Mouse (Mus musculus): ENCODE measurements around the gene Srm. TPM values are rescaled to one million over a fixed set of nuclear protein-coding genes. Genes with fewer than 3 reads are reported as not detected.

Gene Srm
- polyA plus RNA-seq, 1 experiment, result 98.7 TPM

DNA sequence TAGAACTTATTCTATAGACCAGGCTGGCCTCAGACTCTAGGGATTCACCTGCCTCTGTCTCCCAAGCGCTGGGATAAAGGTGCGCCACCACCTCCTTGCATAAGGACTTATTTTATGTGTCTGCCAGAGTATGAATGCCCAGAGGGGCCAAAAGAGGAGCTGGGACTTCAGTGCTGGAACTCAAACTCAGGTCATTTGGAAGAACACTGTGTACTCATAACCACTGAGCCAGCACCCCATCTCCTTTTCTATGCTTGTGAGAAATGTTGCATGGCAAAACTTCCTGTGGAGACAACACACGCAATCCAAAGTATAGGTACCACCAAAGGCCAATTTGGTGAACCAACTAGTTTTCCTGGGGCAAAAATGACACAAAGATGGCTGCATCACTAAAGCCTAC, 5.4 kb downstream of the Srm start:
- 95% methylated on average over 3 of the region's 3 CpGs for WGBS
- Histone ChIP-seq H3K27me3 (ENCODE audit: control insufficient read depth, insufficient read depth, low read length) (no peaks in the 10 kb centered on the region), H3K36me3 (ENCODE audit: control insufficient read depth, insufficient read depth, low read length) (no peaks in the 10 kb centered on the region), H3K27ac (ENCODE audit: control insufficient read depth, insufficient read depth, low read length) (no peak overlapping the region), H3K4me1 (replicated peaks; ENCODE audit: control insufficient read depth, insufficient read depth, low read length) (peaks cover 12% of the 10 kb centered on the region), H3K4me3 (ENCODE audit: control insufficient read depth, insufficient read depth, low read length) (no peak overlapping the region)
- no peak for DNase-seq
- TF ChIP-seq POLR2A (IDR thresholded peaks at IDR 0.05; ENCODE audit: control insufficient read depth, extremely low read depth, insufficient read depth, low read length, poor library complexity) (no peak), CTCF (IDR thresholded peaks at IDR 0.05; ENCODE audit: borderline replicate concordance, control insufficient read depth, extremely low read depth, insufficient read depth, low read length, poor library complexity) (no peak)

DNA sequence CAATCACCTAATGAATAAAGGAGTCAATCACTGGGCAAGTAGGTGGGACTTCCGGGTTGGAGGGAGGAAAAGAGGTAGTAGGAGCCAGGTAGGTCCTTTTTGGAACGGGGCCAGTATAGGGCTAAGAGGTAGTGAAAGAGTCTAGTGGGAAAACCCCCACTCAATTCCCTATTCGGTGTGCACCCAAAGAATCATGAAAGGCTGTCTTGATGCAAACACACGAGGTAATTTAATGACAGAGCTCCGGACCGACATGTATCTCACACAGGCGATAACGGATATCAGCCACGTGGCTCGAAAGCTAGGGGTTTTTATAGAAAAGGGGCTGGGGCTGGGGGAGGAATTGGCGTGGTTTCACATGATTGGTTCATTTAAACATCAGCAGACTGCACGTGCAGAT, 7.5 kb downstream of the Srm start:
- TF ChIP-seq POLR2A (IDR thresholded peaks at IDR 0.05; ENCODE audit: control insufficient read depth, extremely low read depth, insufficient read depth, low read length, poor library complexity) (no peak), CTCF (IDR thresholded peaks at IDR 0.05; ENCODE audit: borderline replicate concordance, control insufficient read depth, extremely low read depth, insufficient read depth, low read length, poor library complexity) (no peak)
- Histone ChIP-seq H3K4me1 (replicated peaks; ENCODE audit: control insufficient read depth, insufficient read depth, low read length) (no peaks in the 10 kb centered on the region), H3K27me3 (ENCODE audit: control insufficient read depth, insufficient read depth, low read length) (no peaks in the 10 kb centered on the region), H3K36me3 (ENCODE audit: control insufficient read depth, insufficient read depth, low read length) (no peaks in the 10 kb centered on the region), H3K27ac (ENCODE audit: control insufficient read depth, insufficient read depth, low read length) (no peak overlapping the region), H3K4me3 (ENCODE audit: control insufficient read depth, insufficient read depth, low read length) (no peak overlapping the region)
- DNase-seq, result no peak
- 98% methylated on average over 12 of the region's 12 CpGs for WGBS

DNA sequence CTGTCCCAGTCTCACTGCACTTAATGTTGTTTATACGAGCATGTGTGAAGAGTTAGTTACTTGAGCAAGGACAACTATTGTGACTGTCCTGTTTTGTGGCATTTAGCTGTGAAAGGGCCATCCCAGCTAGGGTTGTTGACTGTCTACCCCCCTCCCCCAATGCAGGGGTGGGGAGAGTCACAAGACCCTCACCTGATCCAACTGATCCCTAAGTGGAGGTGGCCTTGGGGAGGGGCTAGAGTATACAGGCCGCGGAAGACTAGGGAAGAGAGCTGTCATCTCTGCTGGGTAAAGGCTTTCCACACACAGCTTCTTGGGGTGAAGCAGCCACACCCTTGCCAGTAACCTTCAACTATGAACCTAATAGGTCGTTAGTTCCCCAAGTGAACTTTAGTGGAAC, 9.0 kb downstream of the Srm start:
- Histone ChIP-seq H3K36me3 (ENCODE audit: control insufficient read depth, insufficient read depth, low read length) (no peaks in the 10 kb centered on the region), H3K4me1 (replicated peaks; ENCODE audit: control insufficient read depth, insufficient read depth, low read length) (no peaks in the 10 kb centered on the region), H3K27me3 (ENCODE audit: control insufficient read depth, insufficient read depth, low read length) (no peaks in the 10 kb centered on the region), H3K4me3 (ENCODE audit: control insufficient read depth, insufficient read depth, low read length) (no peak overlapping the region), H3K27ac (ENCODE audit: control insufficient read depth, insufficient read depth, low read length) (no peak overlapping the region)
- WGBS, result 92% methylated on average over 4 of the region's 4 CpGs
- no peak for DNase-seq
- TF ChIP-seq POLR2A (IDR thresholded peaks at IDR 0.05; ENCODE audit: control insufficient read depth, extremely low read depth, insufficient read depth, low read length, poor library complexity) (no peak), CTCF (IDR thresholded peaks at IDR 0.05; ENCODE audit: borderline replicate concordance, control insufficient read depth, extremely low read depth, insufficient read depth, low read length, poor library complexity) (no peak)

DNA sequence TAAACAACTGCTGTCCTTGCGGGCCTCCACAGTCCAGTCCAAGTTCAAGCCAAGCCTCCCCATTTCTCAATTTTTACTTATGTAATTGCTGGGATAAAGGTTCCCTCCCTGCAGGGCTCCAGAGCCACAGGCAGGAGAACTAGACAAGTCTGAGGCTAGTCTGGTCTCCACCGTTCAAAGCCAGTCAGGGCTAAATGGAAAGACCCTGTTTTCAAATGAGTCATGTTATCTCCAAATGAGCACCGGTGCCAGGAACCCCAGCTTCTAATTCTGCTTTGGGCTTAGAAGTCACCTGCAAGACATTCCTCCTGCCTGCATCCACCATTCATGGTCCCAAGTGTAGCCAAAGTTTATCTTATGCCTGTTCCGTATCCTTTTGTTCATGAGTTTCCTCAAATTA, 10.6 kb downstream of the Srm start:
- Histone ChIP-seq H3K36me3 (ENCODE audit: control insufficient read depth, insufficient read depth, low read length) (no peaks in the 10 kb centered on the region), H3K4me1 (replicated peaks; ENCODE audit: control insufficient read depth, insufficient read depth, low read length) (no peaks in the 10 kb centered on the region), H3K27me3 (ENCODE audit: control insufficient read depth, insufficient read depth, low read length) (no peaks in the 10 kb centered on the region), H3K27ac (ENCODE audit: control insufficient read depth, insufficient read depth, low read length) (no peak overlapping the region), H3K4me3 (ENCODE audit: control insufficient read depth, insufficient read depth, low read length) (no peak overlapping the region)
- no peak for DNase-seq
- 77% methylated on average over 4 of the region's 4 CpGs for WGBS
- no peak for TF ChIP-seq CTCF (IDR thresholded peaks at IDR 0.05; ENCODE audit: borderline replicate concordance, control insufficient read depth, extremely low read depth, insufficient read depth, low read length, poor library complexity)
- no peak for TF ChIP-seq POLR2A (IDR thresholded peaks at IDR 0.05; ENCODE audit: control insufficient read depth, extremely low read depth, insufficient read depth, low read length, poor library complexity)

DNA sequence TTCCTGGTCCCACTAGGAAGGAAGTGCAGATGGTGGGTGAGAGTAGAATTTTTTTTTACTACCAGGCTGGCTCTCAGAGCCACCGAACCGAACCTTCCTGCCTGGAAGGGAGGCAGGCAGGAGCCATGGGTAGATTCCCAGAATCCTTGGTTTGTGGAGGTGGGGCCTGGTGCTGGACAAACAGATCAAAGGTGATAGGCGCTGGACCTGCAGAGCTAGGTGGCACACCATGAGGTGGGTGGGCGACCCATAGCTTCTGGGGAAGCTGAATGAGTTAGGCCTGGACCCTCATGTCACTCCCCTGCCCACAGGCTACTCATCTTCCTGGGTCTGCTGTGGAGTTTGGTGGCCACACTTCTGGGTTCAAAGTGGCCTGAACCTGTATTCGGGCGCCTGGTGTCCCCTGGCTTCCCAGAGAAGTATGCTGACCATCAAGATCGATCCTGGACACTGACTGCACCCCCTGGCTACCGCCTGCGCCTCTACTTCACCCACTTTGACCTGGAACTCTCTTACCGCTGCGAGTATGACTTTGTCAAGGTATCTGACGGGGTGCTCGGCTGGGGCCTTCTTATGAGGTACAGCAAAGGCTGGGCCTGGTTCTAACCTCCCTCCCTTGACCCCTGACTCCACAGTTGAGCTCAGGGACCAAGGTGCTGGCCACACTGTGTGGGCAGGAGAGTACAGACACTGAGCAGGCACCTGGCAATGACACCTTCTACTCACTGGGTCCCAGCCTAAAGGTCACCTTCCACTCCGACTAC, 11.2 kb downstream of the Srm start, which contains the start of gene Masp2:
TSS of gene Masp2 (plus strand) at position 198 of the 764 bp plus-strand sequence.
- TF ChIP-seq CTCF (IDR thresholded peaks at IDR 0.05; ENCODE audit: borderline replicate concordance, control insufficient read depth, extremely low read depth, insufficient read depth, low read length, poor library complexity), result no peak
- no peak for TF ChIP-seq POLR2A (IDR thresholded peaks at IDR 0.05; ENCODE audit: control insufficient read depth, extremely low read depth, insufficient read depth, low read length, poor library complexity)
- no peak for DNase-seq
- Histone ChIP-seq H3K4me1 (replicated peaks; ENCODE audit: control insufficient read depth, insufficient read depth, low read length) (no peaks in the 10 kb centered on the region), H3K27me3 (ENCODE audit: control insufficient read depth, insufficient read depth, low read length) (no peaks in the 10 kb centered on the region), H3K36me3 (ENCODE audit: control insufficient read depth, insufficient read depth, low read length) (no peaks in the 10 kb centered on the region), H3K4me3 (ENCODE audit: control insufficient read depth, insufficient read depth, low read length) (no peak within 1 kb of the TSS), H3K27ac (ENCODE audit: control insufficient read depth, insufficient read depth, low read length) (no peak within 1 kb of the TSS)
- 88% methylated on average over 14 of the region's 14 CpGs for WGBS

DNA sequence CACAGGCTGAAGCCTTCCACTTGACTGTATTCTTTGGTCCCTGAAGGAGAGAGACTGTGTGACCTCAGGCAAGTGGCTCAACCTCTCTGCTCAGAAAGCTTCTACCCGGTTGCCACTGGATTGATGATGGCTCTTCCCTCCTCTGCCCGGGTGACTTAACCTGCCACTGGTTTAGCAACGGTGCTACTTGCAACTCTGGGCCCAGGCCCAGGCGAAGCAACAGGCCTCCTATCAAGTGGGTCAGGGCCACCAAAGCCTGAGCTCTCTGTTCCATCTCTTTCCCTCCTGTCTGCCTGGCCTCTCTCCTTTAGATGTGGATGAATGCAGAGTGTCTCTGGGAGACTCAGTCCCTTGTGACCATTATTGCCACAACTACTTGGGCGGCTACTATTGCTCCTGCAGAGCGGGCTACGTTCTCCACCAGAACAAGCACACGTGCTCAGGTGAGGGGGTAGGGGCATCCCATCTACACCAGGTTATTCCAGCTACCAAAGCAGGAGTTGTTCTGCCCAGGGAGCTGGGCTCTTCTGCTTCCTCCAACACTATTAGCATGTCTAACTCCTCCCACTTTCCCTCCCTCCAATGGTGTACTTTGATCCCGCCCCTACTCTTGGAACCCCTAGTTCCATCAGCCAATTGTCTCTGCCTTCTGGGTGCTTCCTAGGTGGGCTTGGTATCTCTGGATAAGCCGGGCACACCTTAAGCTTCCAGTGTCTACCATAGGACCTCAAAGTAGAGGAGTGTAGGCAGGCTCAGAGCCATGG, 12.3 kb downstream of the Srm start:
- no peak for TF ChIP-seq CTCF (IDR thresholded peaks at IDR 0.05; ENCODE audit: borderline replicate concordance, control insufficient read depth, extremely low read depth, insufficient read depth, low read length, poor library complexity)
- no peak for TF ChIP-seq POLR2A (IDR thresholded peaks at IDR 0.05; ENCODE audit: control insufficient read depth, extremely low read depth, insufficient read depth, low read length, poor library complexity)
- no peaks in the 10 kb centered on the region for H3K27me3 ChIP-seq (ENCODE audit: control insufficient read depth, insufficient read depth, low read length)
- DNase-seq, result no peak
- 93% methylated on average over 10 of the region's 10 CpGs for WGBS
- no peak overlapping the region for H3K27ac ChIP-seq (ENCODE audit: control insufficient read depth, insufficient read depth, low read length)
- H3K4me3 ChIP-seq (ENCODE audit: control insufficient read depth, insufficient read depth, low read length), result no peak overlapping the region
- no peaks in the 10 kb centered on the region for H3K4me1 ChIP-seq (replicated peaks; ENCODE audit: control insufficient read depth, insufficient read depth, low read length)
- H3K36me3 ChIP-seq (ENCODE audit: control insufficient read depth, insufficient read depth, low read length), result no peaks in the 10 kb centered on the region

All from thymus, adult 2 months (tissue).